Mouse (Mus musculus): Measurements from ENCODE around the gene Tstd1. TPM values are rescaled to one million over a fixed set of nuclear protein-coding genes. Genes with fewer than 3 reads are reported as not detected.
A peak's percentile ranks its signal among the peaks of the same experiment; 100 is the strongest.

The Tstd1 gene
- polyA plus RNA-seq, 1 experiment from 2014 or later = 3.3 TPM

GRCm38 (mm10) chr1:171384361-171384760 lies 34.3 kb upstream of the Tstd1 start:
- ATAC-seq (ENCODE audit: insufficient number of reproducible peaks, low FRiP score, low TSS enrichment, low read depth) (no peak), DNase-seq (ENCODE audit: low spot score) (peak; percentile 42)
- H3K27ac ChIP-seq (replicated peaks; ENCODE audit: low read depth, low read length) = no peak overlapping the region
- H3K9me3 ChIP-seq (ENCODE audit: control insufficient read depth, low read length) = no peaks in the 10 kb centered on the region
- H3K4me2 ChIP-seq (ENCODE audit: low read depth, severe bottlenecking) = no peak overlapping the region
- no peak overlapping the region for H3K4me3 ChIP-seq (ENCODE audit: low read depth, low read length)
- no peak overlapping the region for H3K9ac ChIP-seq (ENCODE audit: low read length)
- peaks cover 8% of the 10 kb centered on the region for H3K27me3 ChIP-seq (ENCODE audit: control insufficient read depth, insufficient read depth, low read length)
- 60% methylated on average over 9 of the region's 9 CpGs for WGBS
- no peaks in the 10 kb centered on the region for H3K36me3 ChIP-seq (ENCODE audit: control insufficient read depth, insufficient read depth, low read length)
- H3K4me1 ChIP-seq (ENCODE audit: control insufficient read depth, insufficient read depth, low read length) = no peaks in the 10 kb centered on the region

DNA sequence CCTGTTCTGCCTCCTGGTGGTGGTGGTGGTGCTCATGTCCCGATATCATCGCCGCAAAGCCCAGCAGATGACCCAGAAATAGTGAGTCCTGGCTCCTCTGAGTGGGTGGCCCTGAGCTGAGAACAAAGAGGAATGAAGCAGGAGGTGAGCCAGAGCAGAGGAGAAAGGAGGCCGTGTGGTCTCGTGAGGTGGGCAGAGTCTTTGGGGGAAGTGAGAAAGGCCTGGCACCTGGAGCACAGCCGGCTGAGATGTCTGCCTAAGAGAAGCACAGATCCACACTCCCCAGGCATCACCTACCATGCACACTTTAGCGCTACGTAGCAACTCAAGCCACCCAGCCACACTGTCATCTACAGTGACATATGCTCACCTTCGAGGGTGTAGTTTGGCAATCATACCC lies 33.5 kb upstream of the Tstd1 start:
- no peaks in the 10 kb centered on the region for H3K36me3 ChIP-seq (ENCODE audit: control insufficient read depth, insufficient read depth, low read length)
- no peak overlapping the region for H3K9ac ChIP-seq (ENCODE audit: low read length)
- DNase-seq (ENCODE audit: low spot score) (no peak), ATAC-seq (ENCODE audit: insufficient number of reproducible peaks, low FRiP score, low TSS enrichment, low read depth) (no peak)
- H3K9me3 ChIP-seq (ENCODE audit: control insufficient read depth, low read length) = no peaks in the 10 kb centered on the region
- peaks cover 1% of the 10 kb centered on the region; the same call in 1 of the 2 replicates for H3K4me1 ChIP-seq (ENCODE audit: control insufficient read depth, insufficient read depth, low read length)
- H3K4me2 ChIP-seq (ENCODE audit: low read depth, severe bottlenecking) = no peak overlapping the region
- H3K27ac ChIP-seq (replicated peaks; ENCODE audit: low read depth, low read length) = no peak overlapping the region
- peaks cover 2% of the 10 kb centered on the region; the same call in 1 of the 2 replicates for H3K27me3 ChIP-seq (ENCODE audit: control insufficient read depth, insufficient read depth, low read length)
- H3K4me3 ChIP-seq (ENCODE audit: low read depth, low read length) = no peak overlapping the region
- WGBS = 69% methylated on average over 9 of the region's 9 CpGs

DNA sequence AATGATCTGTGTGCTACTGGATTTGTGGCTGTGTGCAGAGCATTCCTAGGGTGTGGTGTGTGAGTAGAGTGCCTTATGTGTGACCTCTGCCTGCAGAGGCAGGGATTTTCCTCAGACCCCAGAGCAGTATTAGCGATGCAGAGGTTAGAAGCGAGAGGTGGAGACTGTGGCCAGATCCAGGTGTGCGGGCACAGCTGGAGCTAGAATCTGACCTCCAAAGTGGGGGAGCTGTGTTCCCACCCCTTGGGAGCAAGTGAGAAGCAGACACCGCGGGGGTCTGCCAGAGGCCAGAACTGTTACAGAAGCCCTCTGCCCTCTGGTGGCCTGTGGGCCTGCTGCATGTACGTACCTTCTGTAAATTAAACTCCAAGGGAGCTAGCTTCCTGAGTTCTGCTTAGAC lies 31.6 kb upstream of the Tstd1 start:
- Histone ChIP-seq H3K27me3 (ENCODE audit: control insufficient read depth, insufficient read depth, low read length) (no peaks in the 10 kb centered on the region), H3K36me3 (ENCODE audit: control insufficient read depth, insufficient read depth, low read length) (no peaks in the 10 kb centered on the region), H3K9ac (ENCODE audit: low read length) (no peak overlapping the region), H3K27ac (replicated peaks; ENCODE audit: low read depth, low read length) (no peak overlapping the region), H3K4me1 (ENCODE audit: control insufficient read depth, insufficient read depth, low read length) (peaks cover 3% of the 10 kb centered on the region; the same call in 1 of the 2 replicates), H3K4me2 (ENCODE audit: low read depth, severe bottlenecking) (no peak overlapping the region), H3K9me3 (ENCODE audit: control insufficient read depth, low read length) (no peaks in the 10 kb centered on the region), H3K4me3 (ENCODE audit: low read depth, low read length) (no peak overlapping the region)
- DNase-seq (ENCODE audit: low spot score) = peak; percentile 70
- WGBS = 15% methylated on average over 6 of the region's 6 CpGs
- 0 out of 2 replicates have a peak, but pooled peaks have one; percentile 66 for ATAC-seq (ENCODE audit: insufficient number of reproducible peaks, low FRiP score, low TSS enrichment, low read depth)

DNA sequence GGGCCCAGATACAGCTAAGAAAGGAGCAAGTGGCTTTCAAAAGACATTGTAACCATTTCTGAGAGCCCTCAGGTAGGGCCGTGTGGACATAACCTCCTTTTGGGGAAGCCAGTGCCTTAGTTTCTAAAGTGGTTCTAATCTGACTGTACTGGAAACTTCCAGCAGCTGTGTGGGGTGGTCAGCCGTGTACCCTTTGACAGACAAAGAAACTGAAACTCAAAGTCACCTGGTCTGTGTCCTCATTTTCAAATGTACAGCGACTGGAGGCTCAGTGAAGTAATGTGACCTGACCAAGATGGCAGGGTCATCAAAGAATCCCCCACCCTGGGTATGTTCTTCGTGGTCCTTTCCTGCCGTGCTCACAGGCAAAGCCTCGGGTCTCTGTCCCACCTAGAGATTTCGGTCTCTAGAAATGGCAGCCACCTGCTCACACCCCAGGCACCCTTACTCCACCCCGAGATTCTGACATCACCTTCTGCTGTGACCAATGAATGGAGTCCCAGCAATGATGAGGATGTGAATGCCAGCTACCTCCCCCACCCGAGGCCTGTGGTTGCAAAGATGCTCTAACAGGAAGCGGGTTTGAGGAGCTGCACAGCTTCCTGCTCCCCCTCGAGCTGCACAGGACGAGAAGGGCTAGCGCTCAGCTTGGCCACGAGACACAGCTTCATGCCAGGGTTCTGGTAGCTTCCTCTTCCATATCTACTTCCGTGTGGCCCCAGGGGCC lies 30.1 kb upstream of the Tstd1 start, which contains the start of gene Arhgap30:
Gene Arhgap30 (plus strand): TSS at position 579 of the 727 bp plus-strand sequence.
- Histone ChIP-seq H3K27ac (replicated peaks; ENCODE audit: low read depth, low read length) (no peak within 1 kb of the TSS), H3K4me3 (ENCODE audit: low read depth, low read length) (no peak within 1 kb of the TSS), H3K4me1 (ENCODE audit: control insufficient read depth, insufficient read depth, low read length) (peaks cover 3% of the 10 kb centered on the region; the same call in 1 of the 2 replicates), H3K36me3 (ENCODE audit: control insufficient read depth, insufficient read depth, low read length) (no peaks in the 10 kb centered on the region), H3K9ac (ENCODE audit: low read length) (no peak within 1 kb of the TSS), H3K9me3 (ENCODE audit: control insufficient read depth, low read length) (no peaks in the 10 kb centered on the region), H3K27me3 (ENCODE audit: control insufficient read depth, insufficient read depth, low read length) (no peaks in the 10 kb centered on the region), H3K4me2 (ENCODE audit: low read depth, severe bottlenecking) (no peak within 1 kb of the TSS)
- no peak for ATAC-seq (ENCODE audit: insufficient number of reproducible peaks, low FRiP score, low TSS enrichment, low read depth)
- no peak for DNase-seq (ENCODE audit: low spot score)
- 82% methylated on average over 15 of the region's 15 CpGs for whole genome bisulfite sequencing

DNA sequence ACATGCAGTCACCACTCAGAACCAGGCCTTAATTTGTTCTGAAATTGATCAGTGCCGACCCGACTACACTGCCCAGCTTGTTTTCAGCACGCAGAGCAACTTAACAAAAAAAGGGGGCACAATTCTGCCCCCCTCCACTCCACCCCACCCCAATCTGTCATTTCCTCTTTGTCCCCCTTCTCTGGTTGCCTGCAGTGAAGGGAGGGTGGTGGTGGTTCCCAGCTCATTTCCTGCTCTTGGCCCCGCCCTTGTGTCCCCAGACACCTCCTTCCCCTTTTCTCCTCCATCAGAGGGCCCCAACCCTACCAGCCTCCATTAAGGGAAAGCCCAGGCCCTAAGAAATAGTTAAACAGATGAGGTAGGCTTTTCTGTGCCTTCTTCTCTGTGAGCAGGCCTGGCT lies 28.6 kb upstream of the Tstd1 start:
- 68% methylated on average over 4 of the region's 4 CpGs for WGBS
- no peaks in the 10 kb centered on the region for H3K27me3 ChIP-seq (ENCODE audit: control insufficient read depth, insufficient read depth, low read length)
- H3K9ac ChIP-seq (ENCODE audit: low read length) = no peak overlapping the region
- no peak overlapping the region for H3K4me3 ChIP-seq (ENCODE audit: low read depth, low read length)
- no peak for DNase-seq (ENCODE audit: low spot score)
- no peak for ATAC-seq (ENCODE audit: insufficient number of reproducible peaks, low FRiP score, low TSS enrichment, low read depth)
- H3K4me2 ChIP-seq (ENCODE audit: low read depth, severe bottlenecking) = no peak overlapping the region
- H3K27ac ChIP-seq (replicated peaks; ENCODE audit: low read depth, low read length) = no peak overlapping the region
- no peaks in the 10 kb centered on the region for H3K9me3 ChIP-seq (ENCODE audit: control insufficient read depth, low read length)
- H3K4me1 ChIP-seq (ENCODE audit: control insufficient read depth, insufficient read depth, low read length) = peaks cover 3% of the 10 kb centered on the region; the same call in 1 of the 2 replicates
- H3K36me3 ChIP-seq (ENCODE audit: control insufficient read depth, insufficient read depth, low read length) = no peaks in the 10 kb centered on the region

DNA sequence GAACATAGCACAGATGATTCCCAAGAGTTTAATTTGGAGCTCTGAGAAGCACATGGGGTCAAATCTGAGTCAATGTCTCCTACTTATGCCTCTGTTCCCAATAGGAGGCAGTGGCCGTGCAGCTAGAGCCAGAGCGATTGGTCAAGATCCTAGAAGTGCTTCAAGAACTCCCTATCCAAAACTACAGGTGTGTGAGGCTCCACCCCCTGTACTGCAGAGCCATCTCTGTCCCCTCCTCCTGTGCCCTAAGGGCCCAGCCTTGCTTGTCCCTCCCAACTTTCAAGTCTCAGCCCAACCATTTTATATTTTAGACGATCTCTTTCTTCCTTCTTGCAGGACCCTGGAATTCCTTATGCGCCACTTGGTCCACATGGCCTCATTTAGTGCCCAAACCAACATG lies 16.9 kb upstream of the Tstd1 start:
- 80% methylated on average over 4 of the region's 4 CpGs for WGBS
- H3K9ac ChIP-seq (ENCODE audit: low read length) = no peak overlapping the region
- no peaks in the 10 kb centered on the region for H3K9me3 ChIP-seq (ENCODE audit: control insufficient read depth, low read length)
- ATAC-seq (ENCODE audit: insufficient number of reproducible peaks, low FRiP score, low TSS enrichment, low read depth) (no peak), DNase-seq (ENCODE audit: low spot score) (no peak)
- no peak overlapping the region for H3K4me2 ChIP-seq (ENCODE audit: low read depth, severe bottlenecking)
- no peaks in the 10 kb centered on the region for H3K36me3 ChIP-seq (ENCODE audit: control insufficient read depth, insufficient read depth, low read length)
- no peak overlapping the region for H3K4me3 ChIP-seq (ENCODE audit: low read depth, low read length)
- H3K4me1 ChIP-seq (ENCODE audit: control insufficient read depth, insufficient read depth, low read length) = no peaks in the 10 kb centered on the region
- H3K27ac ChIP-seq (replicated peaks; ENCODE audit: low read depth, low read length) = no peak overlapping the region
- no peaks in the 10 kb centered on the region for H3K27me3 ChIP-seq (ENCODE audit: control insufficient read depth, insufficient read depth, low read length)

- no peaks in the 10 kb centered on the region for H3K9me3 ChIP-seq (ENCODE audit: control insufficient read depth, low read length)
- WGBS = 74% methylated on average over 9 of the region's 9 CpGs
- no peak overlapping the region for H3K4me3 ChIP-seq (ENCODE audit: low read depth, low read length)
- no peaks in the 10 kb centered on the region for H3K36me3 ChIP-seq (ENCODE audit: control insufficient read depth, insufficient read depth, low read length)
- no peak for DNase-seq (ENCODE audit: low spot score)
- no peak overlapping the region for H3K4me2 ChIP-seq (ENCODE audit: low read depth, severe bottlenecking)
- no peak overlapping the region for H3K9ac ChIP-seq (ENCODE audit: low read length)
- no peak overlapping the region for H3K27ac ChIP-seq (replicated peaks; ENCODE audit: low read depth, low read length)
- H3K27me3 ChIP-seq (ENCODE audit: control insufficient read depth, insufficient read depth, low read length) = no peaks in the 10 kb centered on the region
- no peak for ATAC-seq (ENCODE audit: insufficient number of reproducible peaks, low FRiP score, low TSS enrichment, low read depth)
- H3K4me1 ChIP-seq (ENCODE audit: control insufficient read depth, insufficient read depth, low read length) = no peaks in the 10 kb centered on the region
Observed at GRCm38 (mm10) chr1:171402991-171403390, 15.7 kb upstream of the Tstd1 start.

DNA sequence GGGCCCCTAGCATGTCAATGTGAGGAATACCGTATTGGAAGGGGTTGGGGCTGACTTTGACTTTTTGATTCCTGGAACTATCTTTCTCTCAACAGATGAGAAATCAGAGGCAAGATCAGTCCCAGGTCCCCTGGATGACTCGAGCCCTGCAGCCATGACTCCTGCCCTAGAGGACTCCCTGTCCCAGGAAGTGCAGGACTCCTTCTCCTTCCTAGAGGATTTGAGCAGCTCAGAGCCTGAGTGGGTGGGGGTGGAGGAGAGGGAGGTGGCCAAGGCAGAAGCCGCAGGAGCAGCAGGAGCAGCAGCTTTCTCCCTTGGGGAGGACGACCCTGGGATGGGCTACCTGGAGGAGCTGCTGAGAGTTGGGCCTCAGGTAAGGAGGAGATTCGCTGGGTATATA lies 11.4 kb upstream of the Tstd1 start:
- Histone ChIP-seq H3K4me2 (ENCODE audit: low read depth, severe bottlenecking) (no peak overlapping the region), H3K4me3 (ENCODE audit: low read depth, low read length) (no peak overlapping the region), H3K4me1 (ENCODE audit: control insufficient read depth, insufficient read depth, low read length) (no peaks in the 10 kb centered on the region; the same call in 1 of the 2 replicates), H3K36me3 (ENCODE audit: control insufficient read depth, insufficient read depth, low read length) (no peaks in the 10 kb centered on the region), H3K9ac (ENCODE audit: low read length) (no peak overlapping the region), H3K9me3 (ENCODE audit: control insufficient read depth, low read length) (no peaks in the 10 kb centered on the region), H3K27me3 (ENCODE audit: control insufficient read depth, insufficient read depth, low read length) (no peaks in the 10 kb centered on the region), H3K27ac (replicated peaks; ENCODE audit: low read depth, low read length) (no peak overlapping the region)
- 79% methylated on average over 5 of the region's 5 CpGs for WGBS
- ATAC-seq (ENCODE audit: insufficient number of reproducible peaks, low FRiP score, low TSS enrichment, low read depth) (no peak), DNase-seq (ENCODE audit: low spot score) (no peak)

Measured in limb, embryonic 11.5 days (tissue).